Mouse (Mus musculus) monocyte, adult 5-6 weeks (primary cell): ENCODE measurements around the gene Micall1. TPM values are rescaled to one million over a fixed set of nuclear protein-coding genes. Genes with fewer than 3 reads are reported as not detected.

Experiments used
- ATAC-seq: fragments of 153-309, 156-312 bp; replicated peaks from 2 replicates; pipeline ENCODE4 v1.8.0; 2017; ENCODE audit warnings: mild to moderate bottlenecking; ENCODE audit not compliant: low TSS enrichment, insufficient number of reproducible peaks, severe bottlenecking, poor library complexity, low FRiP score
- total RNA-seq: library from RNA; stranded (forward); fragments of 200-1000, 200-491, 200-594 nt; gene quantifications from 3 replicates; pipeline ENCODE4 v1.2.3, GENCODE M21; 2017

Micall1 gene
- total RNA-seq, 1 experiment from 2014 or later, result 16.2 TPM

DNA sequence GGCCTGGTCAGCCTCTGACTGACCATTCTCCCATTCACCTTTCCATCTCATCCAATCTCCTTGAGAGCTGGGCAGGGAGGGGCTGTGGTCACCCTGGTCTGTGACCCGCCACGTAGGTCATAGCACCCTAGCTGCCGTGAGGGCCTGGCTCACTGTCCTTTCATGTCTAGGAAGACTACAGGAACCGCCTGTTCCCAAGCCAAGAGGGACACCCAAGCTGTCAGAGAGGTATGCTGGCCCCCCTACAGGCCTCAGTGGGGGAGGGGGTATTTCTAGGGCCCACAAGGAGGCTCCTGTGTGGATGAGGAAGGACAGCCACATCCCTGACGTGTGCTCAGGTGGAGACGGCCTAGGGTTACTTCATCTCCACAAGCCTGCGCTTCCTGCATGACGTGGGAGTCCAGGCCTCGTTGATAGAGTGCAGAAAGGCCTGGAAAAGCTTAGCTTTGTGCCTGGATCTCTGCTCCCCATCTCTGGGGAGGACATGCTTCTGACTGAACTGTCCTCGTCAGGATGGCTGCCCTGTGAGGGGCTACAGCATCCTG is 15.7 kb downstream of the Micall1 start:
- ATAC-seq, result no peak

DNA sequence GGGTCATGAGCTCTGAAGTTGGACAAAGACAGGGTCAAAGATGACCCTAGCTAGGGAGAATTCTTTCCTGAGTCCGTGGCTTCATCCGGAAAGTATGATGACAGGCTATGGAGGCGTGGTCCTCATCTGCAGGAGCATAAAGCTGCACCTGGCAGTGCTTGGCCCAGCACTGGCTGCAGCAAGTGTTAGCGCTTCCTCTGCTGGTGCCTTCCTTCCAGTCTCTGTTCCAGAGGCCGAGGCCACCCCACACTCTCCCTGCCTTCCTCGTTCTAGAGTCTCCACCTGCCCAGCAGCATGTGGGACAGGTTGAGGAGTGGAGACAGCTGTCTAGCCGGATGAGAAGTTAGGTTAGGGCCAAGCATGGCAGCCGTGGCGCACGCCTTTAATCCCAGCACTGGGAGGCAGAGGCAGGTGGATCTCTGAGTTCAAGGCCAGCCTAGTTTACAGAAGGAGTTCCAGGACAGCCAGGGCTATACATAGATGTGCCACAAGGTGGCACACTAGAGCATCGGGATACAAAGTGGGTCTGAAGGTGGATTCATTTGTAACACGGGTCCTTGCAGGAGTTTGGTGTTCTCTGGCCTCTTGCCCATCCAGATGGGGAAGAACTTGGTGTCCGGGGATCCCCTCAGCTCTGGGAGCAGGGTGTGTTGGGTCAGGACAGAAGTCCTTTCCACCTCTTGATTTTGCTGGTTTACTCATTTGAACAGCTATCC is 17.7 kb downstream of the Micall1 start:
- no peak for ATAC-seq

DNA sequence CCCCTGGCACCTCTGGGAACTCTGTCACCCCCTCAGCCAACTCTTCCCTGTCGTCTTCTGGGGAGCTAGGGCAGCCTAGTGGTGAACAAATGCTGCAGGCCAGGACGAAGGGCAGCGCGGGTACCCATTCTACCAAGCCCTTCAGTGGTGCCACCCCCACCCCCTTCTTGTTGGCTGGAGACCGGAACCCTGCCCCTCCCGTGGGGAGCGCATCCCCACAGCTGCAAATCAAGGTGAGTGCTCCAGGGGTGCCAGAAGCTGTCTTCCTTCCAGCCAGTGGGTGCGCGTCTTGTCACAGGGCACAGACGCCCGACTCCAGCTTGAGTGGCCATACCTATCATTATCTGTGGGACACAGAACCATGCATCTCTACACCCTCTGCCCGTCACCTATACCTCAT is 18.4 kb downstream of the Micall1 start:
- ATAC-seq, result no peak

DNA sequence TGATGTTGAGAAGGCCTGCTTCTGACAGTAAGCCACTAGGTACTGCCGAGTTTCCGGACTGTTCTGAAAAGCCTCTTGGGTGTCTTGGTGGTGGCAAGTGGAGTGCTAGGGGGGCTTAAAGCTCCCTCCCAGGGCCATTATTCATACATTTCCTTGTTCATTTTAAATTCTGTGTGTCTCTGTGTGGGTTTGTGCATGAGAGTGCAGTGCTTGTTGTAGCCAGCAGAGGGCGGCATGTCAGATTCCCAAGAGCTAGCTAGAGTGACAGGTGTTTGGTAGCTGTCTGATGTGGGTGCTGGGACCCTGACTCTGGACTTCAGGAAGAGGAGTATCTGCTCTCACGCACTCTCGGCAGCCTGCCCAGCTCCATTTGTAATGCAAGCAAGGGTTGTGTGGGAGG is 19.5 kb downstream of the Micall1 start:
- ATAC-seq, result no peak

DNA sequence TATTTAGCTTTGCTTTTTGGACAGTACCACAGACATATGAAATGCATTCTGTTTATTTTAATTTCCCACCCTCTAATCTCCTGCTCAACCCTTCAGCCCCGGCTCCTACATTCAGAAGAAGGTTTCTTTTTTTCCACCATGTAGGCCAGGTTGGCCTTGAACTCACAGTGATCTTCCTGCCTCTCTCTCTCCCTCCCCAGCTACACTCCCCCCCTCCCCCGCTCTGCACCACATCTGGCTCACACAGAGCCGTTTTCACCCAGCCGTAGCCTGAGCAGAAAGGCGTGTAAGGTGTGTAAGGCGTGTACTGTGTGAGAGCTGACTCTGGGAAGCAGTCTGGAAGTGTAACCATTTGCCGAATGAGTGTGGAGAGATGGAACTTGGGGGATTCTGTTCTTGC is 20.6 kb downstream of the Micall1 start:
- no peak for ATAC-seq

DNA sequence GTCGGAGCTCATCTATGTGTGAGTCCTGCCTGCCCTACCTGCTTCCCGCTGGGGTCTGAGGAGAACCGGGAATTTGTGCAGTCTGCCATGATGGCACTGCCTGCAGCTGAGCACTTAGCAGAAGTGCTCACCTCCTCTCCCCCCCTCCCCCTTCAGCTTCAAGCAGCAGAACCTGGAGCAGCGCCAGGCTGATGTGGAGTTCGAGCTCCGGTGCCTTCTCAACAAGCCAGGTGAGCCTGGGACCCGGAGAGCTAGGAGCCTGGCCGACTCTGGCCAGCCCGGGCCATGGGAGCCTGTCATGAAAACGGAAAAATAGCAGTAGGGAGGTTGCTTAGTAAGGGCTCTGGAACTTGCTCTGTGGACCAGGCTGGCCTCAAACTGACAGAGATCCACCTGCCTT is 22.1 kb downstream of the Micall1 start:
- no peak for ATAC-seq

DNA sequence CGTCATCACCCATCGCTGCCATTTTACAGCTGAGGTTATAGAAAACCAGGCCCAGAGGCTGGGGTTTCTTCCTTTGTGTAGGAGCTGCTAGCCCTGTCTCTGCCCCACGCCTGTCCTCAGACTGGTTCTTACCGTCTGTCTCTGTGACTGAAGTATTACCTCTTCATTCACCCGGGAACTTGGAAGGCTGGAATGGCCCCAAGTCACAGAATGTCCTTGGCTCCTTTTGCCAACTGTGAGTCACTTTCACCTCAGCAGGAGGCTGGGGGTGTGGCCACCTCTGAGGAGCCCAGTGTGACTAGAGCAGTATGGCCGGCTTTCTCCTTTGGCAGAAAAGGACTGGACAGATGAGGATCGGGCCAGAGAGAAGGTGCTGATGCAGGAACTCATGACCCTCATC is 22.7 kb downstream of the Micall1 start:
- ATAC-seq, result no peak

DNA sequence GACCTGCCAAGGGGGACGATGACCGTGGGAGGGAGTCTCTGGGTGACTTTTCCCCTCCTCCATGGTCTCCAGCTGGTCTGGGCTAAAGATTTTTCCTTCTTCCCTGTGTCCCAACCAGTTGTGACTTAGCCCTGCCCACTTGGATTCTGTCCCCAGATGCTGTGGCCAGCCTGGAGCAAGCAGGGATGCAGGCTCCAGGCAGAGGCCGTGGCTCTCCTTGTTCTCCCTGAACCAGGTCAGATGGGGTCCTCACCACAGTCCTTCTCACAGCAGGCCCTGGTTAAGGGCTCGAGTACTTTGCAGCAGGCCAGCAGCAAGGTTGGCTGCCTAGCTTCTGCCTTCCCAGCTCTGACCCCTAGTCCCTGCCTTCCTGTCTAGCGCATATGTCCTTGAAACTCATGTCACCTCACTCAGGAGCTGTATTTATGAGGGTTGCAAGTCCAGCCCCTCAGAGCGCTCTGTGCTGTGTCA is 24.5 kb downstream of the Micall1 start:
- ATAC-seq, result no peak

DNA sequence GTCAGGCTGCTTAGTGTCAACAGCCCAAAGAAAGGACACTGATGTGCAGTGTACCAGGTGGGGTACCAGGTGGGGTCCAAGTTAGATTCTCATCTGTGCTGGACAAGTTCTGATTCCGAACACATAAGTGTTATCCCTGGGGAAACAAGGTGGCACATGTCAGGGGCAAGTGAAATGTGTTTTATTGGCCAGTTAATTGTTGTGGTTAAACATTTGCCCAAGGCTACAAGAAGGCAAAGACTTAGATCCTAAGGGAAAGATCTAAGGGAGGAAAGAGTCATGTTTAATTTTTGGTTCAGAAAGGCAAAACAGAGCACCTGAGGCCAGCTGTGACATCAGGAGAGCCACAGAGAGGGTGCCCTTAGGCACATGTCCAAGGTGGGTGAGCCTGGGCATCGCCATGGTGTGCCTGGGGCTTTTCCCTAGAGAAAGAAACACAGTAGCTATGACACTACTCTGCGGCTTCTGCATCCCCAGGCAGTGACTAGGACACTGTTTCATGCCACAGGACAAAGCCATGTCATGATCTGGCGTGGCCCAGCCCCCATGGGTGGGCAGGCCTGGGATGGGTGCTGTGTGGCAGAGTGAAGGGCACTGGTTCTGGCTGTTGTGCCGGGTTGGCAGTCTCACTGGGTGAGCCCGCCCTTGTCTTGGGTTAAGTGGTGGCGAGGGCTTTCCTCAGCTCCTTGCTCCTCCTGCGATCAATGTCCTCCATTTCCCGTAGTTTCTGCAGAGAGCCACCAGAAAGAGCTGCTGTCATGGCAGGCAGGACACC is 26.0 kb downstream of the Micall1 start:
- no peak for ATAC-seq

DNA sequence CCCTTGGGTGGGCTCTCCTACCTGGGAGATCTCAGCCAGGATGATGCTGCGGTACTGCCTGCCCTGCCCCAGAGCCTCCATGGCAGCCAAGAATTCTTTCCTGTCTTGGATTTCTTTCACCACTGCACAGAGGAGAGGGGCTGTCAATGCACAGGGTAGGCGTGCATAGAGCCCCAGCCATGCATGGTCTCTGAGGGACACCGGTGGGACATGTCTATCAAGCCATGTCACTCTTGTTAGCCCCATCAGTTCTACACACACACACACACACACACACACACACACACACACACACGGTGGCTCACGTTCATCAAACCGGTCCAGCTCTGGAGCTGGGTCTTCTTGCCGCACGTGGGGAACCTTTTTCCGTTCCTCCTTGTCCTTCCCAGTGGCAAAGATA is 26.6 kb downstream of the Micall1 start:
- ATAC-seq, result no peak

DNA sequence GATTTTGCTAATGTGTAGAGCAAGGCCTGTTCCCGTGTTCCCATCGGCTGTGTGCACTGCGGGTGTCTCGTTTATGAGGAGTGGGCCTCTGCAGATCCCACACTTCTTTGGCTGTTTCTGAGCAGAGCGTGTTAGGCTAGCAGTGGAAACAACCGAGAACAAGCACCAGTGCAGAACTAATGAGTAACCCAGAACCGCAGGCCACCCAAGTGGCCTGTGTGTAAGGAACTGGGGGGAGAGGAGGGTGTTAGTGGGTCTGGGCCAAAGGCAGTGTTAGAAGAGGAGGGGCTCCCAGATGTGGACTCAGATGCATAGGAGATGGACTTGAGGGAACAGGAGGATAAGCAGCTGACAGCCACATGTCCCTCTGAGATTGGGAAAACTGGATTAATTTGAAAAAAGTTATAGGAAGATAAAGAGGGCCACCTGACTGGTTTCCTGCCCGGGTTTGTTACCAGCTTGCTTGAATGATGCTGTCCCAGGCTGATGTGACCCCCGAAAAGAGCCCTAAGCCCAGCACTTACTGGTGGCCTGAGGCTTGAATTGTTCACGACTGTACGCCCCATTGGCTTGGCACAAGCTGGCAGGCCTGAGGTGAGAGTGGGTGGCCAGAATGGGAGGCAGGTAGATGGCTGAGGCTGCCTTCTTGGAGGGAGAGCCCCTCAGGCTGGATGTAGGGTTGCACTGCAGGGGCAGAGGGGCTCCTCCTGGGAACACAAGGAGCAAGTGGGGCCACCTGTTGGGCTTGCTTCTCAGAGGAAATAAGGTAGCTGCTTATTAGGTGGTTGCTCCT is 27.3 kb downstream of the Micall1 start:
- ATAC-seq, result no peak

DNA sequence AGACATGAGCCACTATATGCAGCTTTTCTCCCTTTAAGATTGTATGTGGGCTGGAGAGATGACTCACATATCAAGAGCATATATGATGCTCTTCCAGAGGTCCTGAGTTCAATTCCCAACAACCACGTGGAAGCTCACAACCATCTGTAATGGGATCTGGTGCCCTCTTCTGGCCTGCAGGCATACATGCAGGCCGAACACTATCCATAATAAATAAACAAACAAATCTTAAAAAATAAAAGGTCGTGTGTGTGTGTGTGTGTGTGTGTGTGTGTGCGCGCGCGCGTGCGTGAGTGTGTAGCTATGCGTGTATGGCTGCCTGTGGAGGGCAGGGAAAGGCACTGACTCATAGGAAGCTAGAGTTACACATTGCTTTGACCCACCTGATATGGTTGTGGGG is 30.9 kb downstream of the Micall1 start:
- no peak for ATAC-seq

DNA sequence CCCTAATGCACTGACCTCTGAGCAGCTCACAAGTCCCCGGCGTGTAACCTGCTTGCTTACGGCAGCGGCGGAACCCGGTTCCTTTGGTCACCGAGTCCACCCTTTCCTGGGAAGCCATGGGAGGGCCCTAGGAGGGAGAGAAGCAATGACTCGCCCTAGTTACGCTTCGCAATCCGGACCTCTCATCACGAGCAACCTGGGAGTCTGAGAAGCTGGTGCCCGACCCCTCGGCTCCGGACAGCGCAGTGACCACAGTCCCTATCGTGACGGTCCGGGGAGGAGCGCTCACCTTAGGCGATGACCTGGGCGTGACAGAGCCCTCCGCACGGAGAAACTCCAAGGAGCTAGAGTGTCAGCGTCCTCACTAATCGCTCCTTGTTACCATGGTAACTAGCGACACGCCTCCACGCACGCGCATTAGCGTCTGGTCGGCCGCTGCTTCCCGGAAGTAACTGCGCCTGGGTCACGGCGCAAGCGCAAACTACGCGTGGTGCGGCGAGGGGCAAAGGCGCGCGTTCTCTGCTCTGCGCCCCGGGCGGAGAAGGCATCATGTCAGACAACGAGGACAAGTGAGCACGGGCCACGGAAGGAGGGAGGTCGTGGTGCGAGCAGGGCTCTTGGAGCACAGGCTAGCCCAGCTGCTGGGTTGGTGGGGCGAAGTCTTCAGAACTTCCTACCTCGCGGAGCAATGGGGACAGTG is 32.3 kb downstream of the Micall1 start, which contains the start of the genes Polr2f and 1700088E04Rik:
Gene Polr2f (plus strand): TSS at position 144 of the 700 bp plus-strand sequence.
Gene 1700088E04Rik (minus strand): TSS at position 388 of the 700 bp plus-strand sequence.
- peak; percentile 92 for ATAC-seq

DNA sequence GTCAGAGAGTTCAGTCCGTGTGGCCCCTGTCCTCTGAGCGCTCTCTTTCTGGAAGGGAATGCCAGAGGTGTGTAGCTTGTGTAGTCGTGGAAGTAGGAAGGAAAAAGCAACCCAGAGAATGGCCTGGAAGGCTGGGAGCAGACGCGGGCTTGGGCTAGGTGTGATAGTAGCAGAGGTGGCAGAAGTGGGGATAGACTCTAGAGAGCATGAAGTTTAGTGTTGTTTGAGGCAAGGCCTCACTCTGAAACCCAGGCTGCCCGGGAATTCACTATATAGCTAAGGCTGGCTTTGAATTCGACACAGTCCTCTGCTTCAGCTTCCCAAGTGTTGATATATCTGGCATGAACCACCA is 32.8 kb downstream of the Micall1 start:
- ATAC-seq, result no peak; the same call in 1 of the 2 replicates

DNA sequence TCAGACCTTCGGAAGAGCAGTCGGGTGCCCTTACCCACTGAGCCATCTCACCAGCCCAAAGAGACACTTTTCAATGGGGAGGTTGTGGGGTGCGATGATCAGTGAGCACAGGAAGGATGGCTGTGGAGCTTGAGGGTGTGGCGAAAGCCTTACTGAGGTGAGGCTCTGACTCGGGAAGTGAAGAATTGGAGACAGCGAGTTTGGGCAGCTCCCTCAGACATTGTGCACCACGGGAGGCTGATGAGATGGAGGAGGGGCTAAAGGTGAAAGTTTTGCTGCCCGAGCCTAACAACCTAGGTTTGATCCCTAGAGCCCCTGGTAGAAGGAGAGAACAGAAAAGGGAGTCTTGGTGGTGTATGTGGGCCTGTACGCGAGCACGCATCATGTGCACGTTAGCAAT is 34.6 kb downstream of the Micall1 start:
- ATAC-seq, result no peak

DNA sequence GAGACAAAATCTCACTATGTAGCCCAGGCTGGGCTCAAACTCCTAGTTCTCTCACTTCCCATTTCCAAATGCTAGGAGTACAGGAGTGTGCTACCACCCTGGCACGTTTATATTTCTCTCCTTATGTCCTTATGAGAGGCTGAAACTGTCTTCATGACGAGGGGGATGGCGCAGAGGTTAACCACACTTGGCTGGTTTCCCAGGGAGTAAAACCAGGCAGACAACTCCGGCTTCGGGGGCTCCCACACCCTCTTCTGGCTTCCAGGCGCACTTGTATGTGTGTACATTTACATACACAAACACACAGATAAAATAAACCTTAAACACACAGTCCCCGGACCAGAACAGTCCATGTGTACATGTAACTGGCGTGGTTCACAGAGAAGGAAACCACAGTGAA is 35.3 kb downstream of the Micall1 start:
- no peak for ATAC-seq

DNA sequence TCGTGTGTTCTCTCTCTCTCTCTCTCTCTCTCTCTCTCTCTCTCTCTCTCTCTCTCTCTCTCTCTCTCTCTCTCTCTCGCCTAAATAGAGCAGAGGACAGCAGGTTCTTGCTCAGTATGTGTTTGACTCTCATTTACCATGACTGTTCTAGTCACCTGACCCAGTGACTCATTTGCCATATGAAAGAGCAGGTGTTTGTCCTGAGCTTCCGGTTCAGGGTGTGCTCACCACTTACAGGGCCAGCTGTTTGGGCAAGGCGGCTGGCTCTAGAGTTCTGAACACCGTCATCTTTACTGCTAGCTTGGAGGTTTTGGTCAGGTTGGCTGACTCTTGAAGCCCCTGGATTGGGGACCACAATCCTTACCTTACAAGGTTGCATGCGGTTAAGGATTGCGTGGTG is 36.8 kb downstream of the Micall1 start:
- ATAC-seq, result no peak

DNA sequence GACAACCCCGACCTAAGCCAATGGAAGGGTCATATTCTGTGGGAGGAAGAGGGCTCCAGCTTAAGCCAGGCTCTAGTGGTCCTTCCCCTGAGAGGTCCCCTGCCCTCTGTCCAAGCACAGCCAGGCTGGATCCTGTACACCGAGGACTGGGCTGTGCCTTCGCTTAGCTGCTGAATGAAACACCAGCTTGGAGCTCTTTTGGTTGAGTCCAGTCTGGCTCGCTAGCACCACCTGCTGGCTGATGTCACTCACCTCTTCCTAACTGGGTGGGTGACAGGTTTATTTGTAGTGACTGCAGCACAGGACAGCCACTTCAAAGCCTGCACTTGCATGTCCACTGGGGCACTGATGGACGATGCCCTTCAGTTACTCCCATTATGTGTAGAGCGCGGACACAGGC is 39.8 kb downstream of the Micall1 start:
- peak; percentile 72 for ATAC-seq

DNA sequence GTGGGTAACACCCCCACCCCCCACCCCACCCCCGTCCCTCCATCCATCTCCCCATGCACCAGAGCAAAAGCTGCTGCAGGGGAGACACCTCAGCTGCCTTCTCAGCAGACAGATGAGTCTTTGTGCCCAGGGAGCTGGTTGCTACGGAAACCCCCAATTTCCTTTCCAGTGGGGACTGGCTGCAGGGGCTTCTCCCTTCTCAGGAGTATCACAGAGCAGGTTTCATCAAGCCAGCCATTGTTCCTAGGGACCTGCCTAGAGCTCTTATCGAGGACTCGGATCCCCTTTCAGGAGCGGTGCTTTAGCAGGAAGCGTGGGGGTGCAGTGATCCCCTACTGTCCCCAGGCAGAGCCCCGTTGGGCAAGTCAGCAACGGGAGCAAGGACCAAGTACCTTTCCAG is 43.2 kb downstream of the Micall1 start:
- ATAC-seq, result no peak
